19 mouse cellular contexts compared by ENCODE assay signal in the genomic region with DNA sequence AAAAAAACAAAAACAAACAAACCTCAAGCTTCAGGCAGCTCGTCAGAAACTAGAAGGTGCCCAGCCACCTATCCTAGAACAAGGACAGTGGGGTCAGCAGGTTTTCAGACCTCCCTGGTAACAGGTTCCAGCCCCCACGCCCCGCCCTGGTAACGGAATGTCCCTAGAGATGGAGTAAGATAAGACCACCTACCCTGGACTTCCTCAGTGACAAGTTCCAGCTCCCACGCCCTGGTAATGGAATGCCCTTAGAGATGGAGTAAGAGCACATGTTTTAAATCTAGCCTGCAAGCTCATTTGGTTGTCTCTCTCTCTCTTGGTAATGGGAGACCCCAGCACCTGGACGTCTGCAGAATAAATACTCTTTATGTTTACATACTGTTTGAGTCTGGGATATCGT. TPM values are rescaled to one million over a fixed set of nuclear protein-coding genes. Genes with fewer than 3 reads are reported as not detected.
DNase-seq lines count a peak whose midpoint lies in the region; ATAC-seq and TF ChIP-seq lines count a peak whose summit lies in the region.
"Had no signal": no experiment of that assay in that cellular context is flagged by ENCODE, and none has a peak within 500 bp of the region (broad histone marks: within the 10 kb centered on the region; RNA-seq: fewer than 3 reads in every experiment).

No protein-coding gene starts in this region.

- TF ChIP-seq CTCF in kidney, postnatal 0 days (IDR thresholded peaks at IDR 0.05; ENCODE audit: low read depth) = no peak

- no peaks in the 10 kb centered on the region for H3K36me3 ChIP-seq in forebrain, embryonic 11.5 days (ENCODE audit: control insufficient read depth, insufficient read depth, low read length)
- H3K36me3 ChIP-seq in forebrain, embryonic 16.5 days (ENCODE audit: control insufficient read depth, insufficient read depth) = no peaks in the 10 kb centered on the region
- no peaks in the 10 kb centered on the region for H3K36me3 ChIP-seq in kidney, postnatal 0 days (ENCODE audit: insufficient read depth, low read length)
- no peaks in the 10 kb centered on the region for H3K36me3 ChIP-seq in limb, embryonic 10.5 days
- H3K36me3 ChIP-seq: forebrain, embryonic 10.5 days; hindbrain, embryonic 13.5 days; limb, embryonic 15.5 days; neural tube, embryonic 12.5 days had no signal

- H3K9ac ChIP-seq in forebrain, embryonic 11.5 days (ENCODE audit: low read length) = no peak overlapping the region
- no peak overlapping the region for H3K9ac ChIP-seq in forebrain, embryonic 16.5 days (replicated peaks; ENCODE audit: low read depth, low read length)
- no peak overlapping the region for H3K9ac ChIP-seq in kidney, postnatal 0 days (ENCODE audit: low read depth, low read length)
- H3K9ac ChIP-seq: hindbrain, embryonic 13.5 days; limb, embryonic 15.5 days; neural tube, embryonic 12.5 days had no signal

- H3K9me3 ChIP-seq in forebrain, embryonic 11.5 days (ENCODE audit: control insufficient read depth, low read length) = no peaks in the 10 kb centered on the region
- no peaks in the 10 kb centered on the region for H3K9me3 ChIP-seq in forebrain, embryonic 16.5 days (ENCODE audit: control insufficient read depth, low read length)
- no peaks in the 10 kb centered on the region for H3K9me3 ChIP-seq in kidney, postnatal 0 days (replicated peaks; ENCODE audit: low read length)
- no peaks in the 10 kb centered on the region for H3K9me3 ChIP-seq in limb, embryonic 10.5 days (replicated peaks)
- H3K9me3 ChIP-seq: forebrain, embryonic 10.5 days; hindbrain, embryonic 13.5 days; limb, embryonic 15.5 days; neural tube, embryonic 12.5 days had no signal

- H3K4me1 ChIP-seq in forebrain, embryonic 11.5 days (replicated peaks; ENCODE audit: control insufficient read depth, insufficient read depth, low read length) = no peaks in the 10 kb centered on the region
- H3K4me1 ChIP-seq in forebrain, embryonic 16.5 days (replicated peaks; ENCODE audit: control insufficient read depth, insufficient read depth, low read length) = no peaks in the 10 kb centered on the region
- H3K4me1 ChIP-seq in kidney, postnatal 0 days (replicated peaks; ENCODE audit: insufficient read depth, low read length) = no peaks in the 10 kb centered on the region
- peaks cover 21% of the 10 kb centered on the region for H3K4me1 ChIP-seq in limb, embryonic 10.5 days
- H3K4me1 ChIP-seq: hindbrain, embryonic 13.5 days; neural tube, embryonic 12.5 days had no signal

- no peak overlapping the region for H3K4me2 ChIP-seq in forebrain, embryonic 11.5 days (ENCODE audit: low read depth, low read length, severe bottlenecking)
- H3K4me2 ChIP-seq in forebrain, embryonic 16.5 days (ENCODE audit: low read length) = no peak overlapping the region
- H3K4me2 ChIP-seq in kidney, postnatal 0 days (ENCODE audit: low read length) = no peak overlapping the region
- H3K4me2 ChIP-seq: hindbrain, embryonic 13.5 days; limb, embryonic 15.5 days; neural tube, embryonic 12.5 days had no signal

- ATAC-seq in forebrain, embryonic 11.5 days (replicated peaks; ENCODE audit: low FRiP score) = no peak
- ATAC-seq in forebrain, embryonic 16.5 days = no peak
- no peak for ATAC-seq in kidney, postnatal 0 days (replicated peaks; ENCODE audit: low FRiP score, low read depth)
- ATAC-seq: midbrain, embryonic 16.5 days had no signal

- no peaks in the 10 kb centered on the region for H3K27me3 ChIP-seq in forebrain, embryonic 11.5 days (ENCODE audit: control insufficient read depth, insufficient read depth, low read length)
- no peaks in the 10 kb centered on the region for H3K27me3 ChIP-seq in forebrain, embryonic 16.5 days (replicated peaks; ENCODE audit: control insufficient read depth, insufficient read depth, low read length)
- H3K27me3 ChIP-seq in kidney, postnatal 0 days (ENCODE audit: insufficient read depth, low read length) = no peaks in the 10 kb centered on the region
- no peaks in the 10 kb centered on the region for H3K27me3 ChIP-seq in limb, embryonic 10.5 days (ENCODE audit: low read depth, poor library complexity, severe bottlenecking)
- H3K27me3 ChIP-seq: CH12.LX; hindbrain, embryonic 13.5 days; limb, embryonic 15.5 days; neural tube, embryonic 12.5 days had no signal

- WGBS in forebrain, embryonic 11.5 days = 83% methylated on average over 7 of the region's 7 CpGs
- 83% methylated on average over 7 of the region's 7 CpGs for WGBS in forebrain, embryonic 16.5 days
- 40% methylated on average over 7 of the region's 7 CpGs for WGBS in kidney, postnatal 0 days
- WGBS in limb, embryonic 10.5 days = 54% methylated on average over 7 of the region's 7 CpGs

- H3K27ac ChIP-seq in forebrain, embryonic 11.5 days (ENCODE audit: low read depth, low read length) = no peak overlapping the region
- no peak overlapping the region for H3K27ac ChIP-seq in forebrain, embryonic 16.5 days (ENCODE audit: low read length)
- no peak overlapping the region for H3K27ac ChIP-seq in kidney, postnatal 0 days
- H3K27ac ChIP-seq in limb, embryonic 10.5 days = 0 out of 2 replicates have a peak overlapping the region, but pooled peaks have one; percentile 23
- H3K27ac ChIP-seq: forebrain, embryonic 10.5 days; hindbrain, embryonic 13.5 days; limb, embryonic 15.5 days; macrophage; neural tube, embryonic 12.5 days had no signal

- no peak overlapping the region for H3K4me3 ChIP-seq in forebrain, embryonic 11.5 days (ENCODE audit: low read depth, low read length)
- no peak overlapping the region for H3K4me3 ChIP-seq in forebrain, embryonic 16.5 days (replicated peaks; ENCODE audit: low read length)
- no peak overlapping the region for H3K4me3 ChIP-seq in kidney, postnatal 0 days (replicated peaks; ENCODE audit: low read depth, low read length)
- no peak overlapping the region for H3K4me3 ChIP-seq in limb, embryonic 10.5 days
- H3K4me3 ChIP-seq: forebrain, embryonic 10.5 days; hindbrain, embryonic 13.5 days; limb, embryonic 15.5 days; neural tube, embryonic 12.5 days had no signal

- DNase-seq in forebrain, embryonic 11.5 days (ENCODE audit: low spot score) = peak; percentile 51
- DNase-seq in kidney, postnatal 0 days (ENCODE audit: low spot score) = peak; percentile 66
- DNase-seq in kidney, postnatal 4 days = no peak
- peak; percentile 44 for DNase-seq in embryo, embryonic 10.5 days (ENCODE audit: low spot score)
- no peak for DNase-seq in limb, embryonic 10.5 days (ENCODE audit: low spot score)
- no peak for DNase-seq in cerebellum, adult 11-12 months
- DNase-seq in thymus, postnatal 10 days (ENCODE audit: low spot score in 2 of 2) = no peak
- DNase-seq: cerebellum, adult 18-20 months; kidney, adult 18-20 months; lung, adult 18-20 months; right cerebral cortex, postnatal 4 days had no signal

RNA-seq across cellular contexts. Expression of gene Utrn, which starts 46.7 kb away (rescaled TPM):
- polyA plus RNA-seq in forebrain, embryonic 11.5 days (2014; fragmentation: Nextera tagmentation; extraction: Ambion mirVana) = 44.3 and 49.7 TPM in 2 replicates
- 18.8 and 20.3 TPM in 2 replicates for polyA plus RNA-seq in forebrain, embryonic 16.5 days (2015; fragmentation: Nextera tagmentation; extraction: Ambion mirVana)
- 59.0 and 69.6 TPM in 2 replicates for polyA plus RNA-seq in kidney, postnatal 0 days (2015; fragmentation: Nextera tagmentation; extraction: Ambion mirVana)
- 40.2 and 49.0 TPM in 2 replicates for polyA plus RNA-seq in limb, embryonic 10.5 days (2016; fragmentation: Nextera tagmentation; extraction: Ambion mirVana)

RNA-seq across cellular contexts. Expression of gene Stx11, which starts 48.3 kb away (rescaled TPM):
- 1.9 and 2.1 TPM in 2 replicates for polyA plus RNA-seq in forebrain, embryonic 11.5 days (2014; fragmentation: Nextera tagmentation; extraction: Ambion mirVana)
- 1.3 TPM in 2 replicates for polyA plus RNA-seq in forebrain, embryonic 16.5 days (2015; fragmentation: Nextera tagmentation; extraction: Ambion mirVana)
- 1.6 and 2.4 TPM in 2 replicates for polyA plus RNA-seq in kidney, postnatal 0 days (2015; fragmentation: Nextera tagmentation; extraction: Ambion mirVana)
- 0.92 and 1.2 TPM in 2 replicates for polyA plus RNA-seq in limb, embryonic 10.5 days (2016; fragmentation: Nextera tagmentation; extraction: Ambion mirVana)

Comparison
In these comparisons a context has a peak if more than half of its experiments do, and no peak if none do; other contexts are left out.
1. DNase-seq: peak in forebrain, embryonic 11.5 days (single experiment), kidney, postnatal 0 days (single experiment) and embryo, embryonic 10.5 days (single experiment); none in kidney, postnatal 4 days (0 of 2), limb, embryonic 10.5 days (single experiment), cerebellum, adult 11-12 months (single experiment) and thymus, postnatal 10 days (0 of 2).